Mouse (Mus musculus) G1E (cell line): ENCODE measurements around the gene Nlrp4c.

Experiments
- CTCF ChIP-seq: IDR thresholded peaks from 2 replicates; pipeline ENCODE4 v1.5.1; 2012; ENCODE audit warnings: low read depth, low read length, inconsistent platforms, mixed read lengths
- GATA2 ChIP-seq: IDR thresholded peaks from 2 replicates; pipeline ENCODE4 v1.6.1; 2012; ENCODE audit warnings: low read depth, low read length, inconsistent platforms, borderline replicate concordance
- TAL1 ChIP-seq: conservative IDR thresholded peaks from 2 replicates; pipeline ENCODE4 v1.6.1; 2012; ENCODE audit warnings: low read depth, low read length, inconsistent platforms, mixed read lengths

DNA sequence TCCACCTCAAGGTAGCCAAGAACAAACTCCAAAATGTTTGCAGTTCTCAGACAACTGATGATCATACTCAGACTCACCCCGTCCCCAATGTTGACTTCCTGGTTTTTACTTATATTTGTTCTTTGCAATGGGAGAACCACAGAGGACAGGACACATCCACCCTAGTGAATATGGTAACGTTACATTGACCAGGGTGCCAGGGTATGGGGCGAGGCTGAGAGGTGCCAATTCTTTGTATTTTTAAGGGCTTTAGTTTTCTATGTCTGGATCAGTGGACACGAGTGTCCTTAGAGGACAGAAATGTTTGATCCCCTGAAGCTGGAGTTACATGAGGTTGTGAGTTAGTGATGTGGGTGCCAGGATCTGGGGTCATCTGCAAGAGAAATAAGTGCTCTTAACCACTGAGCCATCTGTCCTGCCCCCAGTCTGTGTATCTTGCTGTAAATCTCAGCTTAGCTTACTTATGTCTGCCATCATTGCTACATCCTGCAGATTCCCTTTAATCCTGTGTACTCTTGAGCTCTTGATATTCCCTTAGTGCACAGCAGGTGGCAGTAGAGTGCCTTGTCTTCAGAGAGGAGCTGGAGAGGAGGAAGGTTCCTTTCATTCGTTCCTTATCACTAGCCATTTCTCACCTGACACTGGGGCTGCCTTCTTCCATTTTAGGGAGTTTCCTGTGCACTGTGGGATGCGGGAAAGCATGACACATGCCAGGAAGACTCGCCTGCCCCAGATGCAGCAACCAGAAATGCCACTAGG lies 81.9 kb downstream of the Nlrp4c start:
- TF ChIP-seq CTCF (peak; percentile 84), TAL1 (no peak), GATA2 (no peak)
